In the genomic region with DNA sequence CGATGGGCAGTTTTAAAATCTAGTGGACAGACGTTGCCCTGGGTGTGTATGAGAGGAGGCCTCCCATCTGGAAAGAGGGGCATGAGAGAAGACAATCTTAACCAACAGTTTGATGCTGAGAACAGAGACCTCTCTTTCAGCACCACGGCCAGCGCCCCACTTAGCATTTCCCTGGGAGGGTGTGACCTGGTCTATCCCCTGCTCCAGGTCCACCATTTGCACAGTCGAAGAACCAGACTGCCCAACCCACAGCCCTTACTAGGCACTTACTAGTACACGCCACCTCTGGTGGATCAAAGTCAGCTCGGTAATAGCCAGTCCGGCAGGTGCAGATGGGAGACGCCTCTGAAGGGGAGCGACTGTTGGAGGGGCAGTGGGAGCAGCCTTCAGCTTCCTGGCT, we compare ENCODE assay signal across 11 mouse cellular contexts.
DNase-seq lines count a peak whose midpoint lies in the region; ATAC-seq and TF ChIP-seq lines count a peak whose summit lies in the region.
"Had no signal": no experiment of that assay in that cellular context is flagged by ENCODE, and none has a peak within 500 bp of the region (broad histone marks: within the 10 kb centered on the region; RNA-seq: fewer than 3 reads in every experiment).

No protein-coding gene starts in this region.

- H3K4me1 ChIP-seq in forebrain, embryonic 10.5 days = peaks cover 12% of the 10 kb centered on the region
- no peaks in the 10 kb centered on the region for H3K4me1 ChIP-seq in forebrain, postnatal 0 days (ENCODE audit: insufficient read depth)
- H3K4me1 ChIP-seq in lung, postnatal 0 days (ENCODE audit: insufficient read depth, low read depth, low read length) = no peaks in the 10 kb centered on the region
- H3K4me1 ChIP-seq: stomach, embryonic 15.5 days had no signal

- no peak overlapping the region for H3K4me2 ChIP-seq in forebrain, postnatal 0 days (ENCODE audit: low read depth)
- H3K4me2 ChIP-seq in lung, postnatal 0 days (replicated peaks; ENCODE audit: low read depth, low read length) = no peak overlapping the region
- H3K4me2 ChIP-seq: stomach, embryonic 15.5 days had no signal

- H3K9me3 ChIP-seq in forebrain, embryonic 10.5 days = no peaks in the 10 kb centered on the region
- H3K9me3 ChIP-seq in forebrain, postnatal 0 days (ENCODE audit: low read length) = no peaks in the 10 kb centered on the region
- H3K9me3 ChIP-seq in lung, postnatal 0 days (ENCODE audit: low read length) = no peaks in the 10 kb centered on the region
- H3K9me3 ChIP-seq: stomach, embryonic 15.5 days had no signal

- no peak overlapping the region for H3K9ac ChIP-seq in forebrain, postnatal 0 days
- H3K9ac ChIP-seq in lung, postnatal 0 days (replicated peaks; ENCODE audit: low read depth) = no peak overlapping the region
- H3K9ac ChIP-seq: stomach, embryonic 15.5 days had no signal

- no peak overlapping the region for H3K27ac ChIP-seq in forebrain, embryonic 10.5 days
- H3K27ac ChIP-seq in forebrain, postnatal 0 days (ENCODE audit: low read depth, low read length) = no peak overlapping the region
- H3K27ac ChIP-seq in lung, postnatal 0 days (ENCODE audit: low read length) = no peak overlapping the region
- H3K27ac ChIP-seq: left cerebral cortex, adult 2 months; stomach, embryonic 15.5 days had no signal

- no peaks in the 10 kb centered on the region for H3K36me3 ChIP-seq in forebrain, embryonic 10.5 days (replicated peaks)
- no peaks in the 10 kb centered on the region for H3K36me3 ChIP-seq in forebrain, postnatal 0 days (ENCODE audit: insufficient read depth)
- no peaks in the 10 kb centered on the region for H3K36me3 ChIP-seq in lung, postnatal 0 days (ENCODE audit: insufficient read depth, low read length)
- H3K36me3 ChIP-seq: stomach, embryonic 15.5 days had no signal

- 78% methylated on average over 10 of the region's 10 CpGs for WGBS in forebrain, embryonic 10.5 days
- WGBS in forebrain, postnatal 0 days = 84% methylated on average over 10 of the region's 10 CpGs
- WGBS in lung, postnatal 0 days = 70% methylated on average over 10 of the region's 10 CpGs

- no peak for ATAC-seq in forebrain, postnatal 0 days
- no peak for ATAC-seq in lung, postnatal 0 days
- ATAC-seq: hindbrain, embryonic 16.5 days had no signal

- no peaks in the 10 kb centered on the region for H3K27me3 ChIP-seq in forebrain, embryonic 10.5 days (ENCODE audit: poor library complexity, severe bottlenecking)
- H3K27me3 ChIP-seq in forebrain, postnatal 0 days (ENCODE audit: insufficient read depth, low read length) = no peaks in the 10 kb centered on the region
- H3K27me3 ChIP-seq in lung, postnatal 0 days (replicated peaks; ENCODE audit: insufficient read depth, low read length) = no peaks in the 10 kb centered on the region
- H3K27me3 ChIP-seq: stomach, embryonic 15.5 days had no signal

- DNase-seq in forebrain, embryonic 10.5 days (ENCODE audit: extremely low spot score, low spot score) = peak; percentile 51
- no peak for DNase-seq in forebrain, postnatal 0 days
- peak; percentile 9 for DNase-seq in lung, postnatal 0 days (ENCODE audit: low spot score)
- DNase-seq in lung, adult 18-20 months = no peak
- DNase-seq in embryo, embryonic 10 days (ENCODE audit: low spot score) = peak; percentile 82
- peak; percentile 74 for DNase-seq in mesoderm, embryonic 11.5 days (ENCODE audit: low read depth, low spot score)
- no peak for DNase-seq in right cerebral cortex, postnatal 10 days (ENCODE audit: low spot score in 2 of 2)
- no peak for DNase-seq in spleen, postnatal 4 days (ENCODE audit: low spot score in 2 of 2)

- no peak overlapping the region for H3K4me3 ChIP-seq in forebrain, embryonic 10.5 days
- H3K4me3 ChIP-seq in forebrain, postnatal 0 days (ENCODE audit: low read depth, low read length) = no peak overlapping the region
- H3K4me3 ChIP-seq in lung, postnatal 0 days (ENCODE audit: low read depth, low read length) = no peak overlapping the region
- H3K4me3 ChIP-seq: left cerebral cortex, adult 2 months; stomach, embryonic 15.5 days had no signal

- no peak for TF ChIP-seq EP300 in lung, postnatal 0 days (IDR thresholded peaks at IDR 0.05)

- TF ChIP-seq CTCF in forebrain, postnatal 0 days (IDR thresholded peaks at IDR 0.05; ENCODE audit: low read depth) = no peak
- no peak for TF ChIP-seq CTCF in lung, postnatal 0 days (IDR thresholded peaks at IDR 0.05)

Comparison
In these comparisons a context has a peak if more than half of its experiments do, and no peak if none do; other contexts are left out.
1. DNase-seq: peak in forebrain, embryonic 10.5 days (single experiment), lung, postnatal 0 days (single experiment), embryo, embryonic 10 days (single experiment) and mesoderm, embryonic 11.5 days (single experiment); none in forebrain, postnatal 0 days (single experiment), lung, adult 18-20 months (0 of 2), right cerebral cortex, postnatal 10 days (0 of 2) and spleen, postnatal 4 days (0 of 2).